Mouse (Mus musculus) liver, embryonic 16.5 days (tissue): Measurements from ENCODE around the gene Fgf14. TPM values are rescaled to one million over a fixed set of nuclear protein-coding genes. Genes with fewer than 3 reads are reported as not detected.

Experiments
- ATAC-seq: fragments of 200-750 bp; cut with Nextera tagmentation; 2 replicates; pipeline ENCODE4 v1.8.0; 2017; ENCODE audit warnings: low read depth, mild to moderate bottlenecking, moderate number of reproducible peaks, moderate library complexity
- H3K27ac ChIP-seq: fragments of 300-500 bp; sonication (generic); 2 replicates; pipeline ENCODE4 v1.5.1; 2014; ENCODE audit warnings: mild to moderate bottlenecking, low read length
- H3K27me3 ChIP-seq: fragments of 300-500 bp; sonication (generic); 2 replicates; pipeline ENCODE4 v1.6.1; 2014; ENCODE audit warnings: low read depth, low read length, mixed read lengths; ENCODE audit not compliant: control insufficient read depth, insufficient read depth
- H3K36me3 ChIP-seq: fragments of 300-500 bp; sonication (generic); 2 replicates; pipeline ENCODE4 v1.6.1; 2014; ENCODE audit warnings: mild to moderate bottlenecking; ENCODE audit not compliant: control insufficient read depth, insufficient read depth
- H3K4me1 ChIP-seq: fragments of 300-500 bp; sonication (generic); 2 replicates; pipeline ENCODE4 v1.6.1; 2014; ENCODE audit warnings: low read depth, low read length, mixed read lengths; ENCODE audit not compliant: control insufficient read depth
- H3K4me2 ChIP-seq: fragments of 300-500 bp; sonication (generic); 2 replicates; pipeline ENCODE4 v1.6.1; 2014; ENCODE audit warnings: low read depth, low read length, mixed read lengths
- H3K4me3 ChIP-seq: fragments of 300-500 bp; sonication (generic); 2 replicates; pipeline ENCODE4 v1.5.1; 2014; ENCODE audit warnings: low read depth, mild to moderate bottlenecking, low read length
- H3K9ac ChIP-seq: fragments of 300-500 bp; sonication (generic); 2 replicates; pipeline ENCODE4 v1.6.1; 2014; ENCODE audit warnings: low read depth, low read length
- H3K9me3 ChIP-seq: fragments of 300-500 bp; sonication (generic); replicated peaks from 2 replicates; pipeline ENCODE4 v1.6.1; 2016; ENCODE audit warnings: low read length; ENCODE audit not compliant: control insufficient read depth
- WGBS: fragments of 180-500 bp; shearing (Covaris S2); extraction: QIAGEN DNeasy Blood & Tissue Kit; methylation state at CpG from one replicate; pipeline ENCODE4 v1.1.7; 2014; ENCODE audit not compliant: insufficient replicate concordance; 5-methylcytosine and 5-hydroxymethylcytosine counted together
- polyA plus RNA-seq: library from polyadenylated mRNA; unstranded; fragments of >200 nt; fragmentation: Nextera tagmentation; extraction: Ambion mirVana; gene quantifications from 2 replicates; pipeline ENCODE4 v1.2.1, GENCODE M21; 2015

Fgf14 gene
- not detected in 2 replicates for polyA plus RNA-seq

DNA sequence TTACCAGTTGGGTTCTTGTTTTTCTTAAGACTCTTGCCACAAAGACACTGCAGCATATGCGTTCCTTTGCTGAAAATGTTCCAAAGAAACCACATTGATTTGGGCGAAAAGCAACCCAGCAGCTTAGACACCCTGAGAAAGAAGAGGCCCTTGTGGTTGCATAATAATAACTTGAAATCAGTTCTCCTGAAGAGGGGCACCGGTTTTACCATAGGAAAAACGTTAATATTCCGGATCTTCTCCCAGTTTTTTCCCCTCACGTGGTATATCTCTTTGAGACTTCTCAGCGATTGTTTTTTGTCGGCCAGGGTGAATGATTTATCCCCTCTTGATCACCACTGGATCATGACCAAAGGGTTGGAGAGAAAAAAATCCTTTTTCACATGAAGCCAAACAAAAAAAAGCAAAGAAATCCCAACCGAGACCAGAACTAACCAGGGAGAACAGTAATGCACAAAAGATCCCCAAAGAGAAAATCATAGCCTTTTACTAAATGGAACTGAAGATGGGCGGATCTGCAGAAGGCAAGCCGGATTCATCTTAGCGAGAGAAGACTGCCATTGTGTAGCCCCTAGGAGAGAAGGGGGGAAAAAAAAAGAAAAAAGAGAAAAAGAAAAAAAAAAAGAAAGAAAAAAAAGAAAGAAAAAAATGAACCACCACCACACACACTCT is at the start of gene Fgf14:
Gene Fgf14 (minus strand): TSS at position 622 of the 672 bp plus-strand sequence.
- Histone ChIP-seq H3K4me1 (no peaks in the 10 kb centered on the region), H3K9me3 (no peaks in the 10 kb centered on the region), H3K27me3 (peaks cover 7% of the 10 kb centered on the region; the same call in 1 of the 2 replicates), H3K9ac (no peak within 1 kb of the TSS), H3K27ac (no peak within 1 kb of the TSS), H3K4me2 (no peak within 1 kb of the TSS), H3K36me3 (no peaks in the 10 kb centered on the region), H3K4me3 (no peak within 1 kb of the TSS)
- no peak for ATAC-seq
- 19% methylated on average over 12 of the region's 12 CpGs for WGBS

DNA sequence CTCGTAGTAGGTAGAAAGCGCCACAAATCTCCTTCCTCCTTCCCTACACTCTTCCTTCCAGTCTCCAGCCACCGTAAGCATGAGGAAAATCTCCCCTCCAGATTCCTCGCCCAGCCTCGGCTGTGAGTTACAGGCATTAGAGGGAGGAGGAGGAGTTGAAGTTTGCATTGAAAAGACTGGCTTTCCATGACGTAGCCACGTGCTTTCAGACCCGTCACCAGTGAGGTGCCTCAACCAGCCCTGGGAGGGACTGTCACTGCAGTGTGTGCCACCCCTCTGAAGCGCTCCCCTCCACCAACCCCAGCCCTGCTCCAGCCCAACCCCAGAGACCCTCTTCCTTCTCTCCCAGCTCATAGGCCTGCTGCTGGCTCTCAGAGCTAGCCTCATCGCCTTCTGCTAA is 452 bp upstream of the Fgf14 start:
- H3K36me3 ChIP-seq, result no peaks in the 10 kb centered on the region
- no peak overlapping the region for H3K27ac ChIP-seq
- H3K4me1 ChIP-seq, result no peaks in the 10 kb centered on the region
- no peaks in the 10 kb centered on the region for H3K9me3 ChIP-seq
- no peak overlapping the region for H3K9ac ChIP-seq
- no peak overlapping the region for H3K4me2 ChIP-seq
- no peak overlapping the region for H3K4me3 ChIP-seq
- 4% methylated on average over 10 of the region's 10 CpGs for WGBS
- ATAC-seq, result no peak
- H3K27me3 ChIP-seq, result peaks cover 7% of the 10 kb centered on the region; the same call in 1 of the 2 replicates

DNA sequence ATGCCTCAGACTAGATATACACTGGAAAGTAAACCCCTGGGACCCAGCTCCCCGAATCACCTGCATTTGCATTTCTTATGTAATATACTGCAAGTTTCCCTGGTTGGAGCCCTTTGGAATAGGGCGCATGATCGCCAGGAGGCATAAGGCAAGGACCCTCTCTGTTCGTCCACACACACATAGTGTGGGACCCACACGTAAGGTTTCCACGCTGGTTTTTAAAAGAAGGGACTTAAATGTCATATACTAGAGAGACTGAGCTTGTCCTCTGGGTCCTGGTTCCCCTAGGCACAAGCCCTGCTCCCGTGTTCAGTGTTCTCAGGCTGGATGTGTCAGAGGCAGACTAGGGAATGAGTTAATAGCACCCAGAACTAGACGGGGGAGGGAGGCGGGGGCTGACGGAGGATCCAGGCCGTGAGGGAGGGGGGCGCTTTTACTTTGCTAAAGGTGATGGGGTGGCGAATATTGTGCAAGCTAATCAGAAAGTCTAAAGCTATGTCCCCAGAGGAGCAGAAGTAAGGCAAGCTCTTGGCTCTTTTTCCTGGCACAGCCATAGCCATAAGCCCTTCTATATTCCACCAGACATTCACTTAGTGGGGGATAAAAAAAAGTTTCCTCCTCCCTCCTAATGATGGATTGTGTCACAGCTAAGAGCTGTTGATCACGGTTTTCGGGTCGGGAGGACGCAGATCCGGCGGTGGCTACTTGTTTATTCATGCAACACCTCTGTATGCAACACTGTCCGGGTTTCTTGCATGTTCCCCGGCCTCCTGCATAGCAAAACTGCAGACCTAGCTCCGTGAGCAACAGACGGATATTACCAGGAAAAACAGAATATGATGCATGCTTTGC is 1.0 kb downstream of the Fgf14 start:
- no peak overlapping the region for H3K4me3 ChIP-seq
- no peak for ATAC-seq

DNA sequence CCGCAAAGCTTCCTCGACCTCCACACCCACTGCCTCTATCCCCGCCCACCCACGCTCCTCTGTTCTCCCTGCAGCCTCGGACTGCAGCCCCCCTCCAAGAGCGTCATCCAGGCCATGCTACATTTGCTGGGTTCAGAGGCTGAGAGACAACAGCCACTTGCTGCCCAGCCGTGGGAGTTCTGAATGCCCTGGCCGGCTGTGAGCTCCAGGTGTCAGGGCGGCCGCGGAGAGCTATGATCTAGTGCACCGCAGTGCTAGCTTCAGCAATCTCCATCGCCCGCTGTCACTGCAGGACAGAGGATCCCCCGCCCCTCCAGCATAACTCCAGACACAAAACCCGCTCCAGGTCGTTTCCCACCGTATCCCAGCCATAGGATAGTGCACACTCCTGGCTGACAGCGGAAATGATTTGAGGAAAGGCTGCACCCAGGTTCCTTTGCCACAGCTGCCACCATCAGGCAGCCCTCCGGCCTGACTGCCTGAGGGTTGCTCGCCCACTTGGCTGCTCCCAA is 1.7 kb downstream of the Fgf14 start:
- peak; percentile 13; the same call in 1 of the 2 replicates for ATAC-seq
- no peaks in the 10 kb centered on the region for H3K4me1 ChIP-seq
- no peak overlapping the region for H3K9ac ChIP-seq
- peaks cover 7% of the 10 kb centered on the region; the same call in 1 of the 2 replicates for H3K27me3 ChIP-seq
- no peaks in the 10 kb centered on the region for H3K9me3 ChIP-seq
- H3K4me3 ChIP-seq, result peak overlapping the region; percentile 6; the same call in 1 of the 2 replicates
- no peaks in the 10 kb centered on the region for H3K36me3 ChIP-seq
- H3K27ac ChIP-seq, result no peak overlapping the region
- WGBS, result 3% methylated on average over 21 of the region's 21 CpGs
- H3K4me2 ChIP-seq, result peak overlapping the region; percentile 30; the same call in 1 of the 2 replicates

More for the DNA sequence above, 1.0 kb downstream of the Fgf14 start:
- H3K36me3 ChIP-seq, result no peaks in the 10 kb centered on the region
- peaks cover 7% of the 10 kb centered on the region; the same call in 1 of the 2 replicates for H3K27me3 ChIP-seq
- H3K9me3 ChIP-seq, result no peaks in the 10 kb centered on the region
- no peaks in the 10 kb centered on the region for H3K4me1 ChIP-seq
- H3K4me2 ChIP-seq, result no peak overlapping the region
- no peak overlapping the region for H3K9ac ChIP-seq
- 20% methylated on average over 23 of the region's 23 CpGs for whole genome bisulfite sequencing
- no peak overlapping the region for H3K27ac ChIP-seq

DNA sequence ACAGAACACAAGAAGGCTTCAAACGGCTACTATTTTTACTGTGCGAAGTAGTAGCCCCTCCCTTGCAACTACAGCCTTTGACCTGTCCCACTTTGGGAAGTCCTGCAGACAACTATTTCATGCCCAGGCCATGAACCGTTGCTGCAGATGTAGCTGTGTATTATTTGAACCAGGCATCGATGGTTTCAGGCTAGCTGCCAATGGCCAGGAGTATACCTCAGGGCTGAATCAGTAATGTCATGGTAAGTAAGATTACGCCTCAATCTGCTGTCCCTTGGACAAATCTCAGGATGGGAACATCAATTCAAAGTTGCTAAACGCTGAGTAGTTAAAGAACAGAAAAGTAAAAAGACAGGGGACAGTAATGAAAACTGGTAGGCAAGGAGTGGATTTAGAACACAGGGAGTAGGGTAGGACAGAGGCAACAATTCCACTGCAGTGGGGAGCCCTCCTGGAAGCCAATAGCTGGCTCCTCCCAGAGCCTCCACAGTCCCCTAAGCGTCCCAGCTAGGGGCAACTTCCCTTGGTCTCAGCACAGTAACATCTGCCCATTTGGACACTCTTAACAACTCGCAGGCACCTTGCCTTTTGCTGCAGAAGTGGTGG is 2.3 kb downstream of the Fgf14 start:
- Histone ChIP-seq H3K27me3 (peaks cover 7% of the 10 kb centered on the region; the same call in 1 of the 2 replicates), H3K4me3 (no peak overlapping the region), H3K4me2 (0 out of 2 replicates have a peak overlapping the region, but pooled peaks have one; percentile 30), H3K27ac (no peak overlapping the region), H3K36me3 (no peaks in the 10 kb centered on the region), H3K9ac (no peak overlapping the region), H3K4me1 (no peaks in the 10 kb centered on the region), H3K9me3 (no peaks in the 10 kb centered on the region)
- 27% methylated on average over 8 of the region's 8 CpGs for WGBS
- ATAC-seq, result 0 out of 2 replicates have a peak, but pooled peaks have one; percentile 13

DNA sequence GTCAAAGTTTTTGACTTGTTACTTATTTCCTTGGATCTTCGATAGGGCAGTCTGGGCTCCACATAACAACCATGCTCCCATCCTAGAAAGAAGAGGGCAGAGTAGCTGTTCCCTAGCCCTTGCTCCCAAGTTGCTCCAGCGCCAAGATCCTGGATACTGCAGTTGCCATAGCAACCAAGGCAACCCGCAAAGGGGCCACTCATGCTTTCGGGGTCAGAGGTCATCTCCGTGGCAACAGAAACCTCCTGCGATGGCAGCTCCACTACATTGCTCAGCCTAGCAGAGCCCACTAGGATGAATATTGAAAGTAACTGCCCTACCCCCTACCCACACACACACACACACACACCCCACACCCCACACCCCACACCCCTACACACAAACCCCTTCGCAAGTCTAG is 7.2 kb downstream of the Fgf14 start:
- H3K9ac ChIP-seq, result no peak overlapping the region
- H3K4me1 ChIP-seq, result no peaks in the 10 kb centered on the region
- H3K4me3 ChIP-seq, result no peak overlapping the region
- H3K27ac ChIP-seq, result no peak overlapping the region
- H3K36me3 ChIP-seq, result no peaks in the 10 kb centered on the region
- no peak overlapping the region for H3K4me2 ChIP-seq
- WGBS, result 45% methylated on average over 7 of the region's 7 CpGs
- no peaks in the 10 kb centered on the region for H3K9me3 ChIP-seq
- no peaks in the 10 kb centered on the region for H3K27me3 ChIP-seq
- ATAC-seq, result no peak

GRCm38 (mm10) chr14:124642822-124643221 is 34.1 kb downstream of the Fgf14 start:
- Histone ChIP-seq H3K27me3 (no peaks in the 10 kb centered on the region), H3K4me1 (no peaks in the 10 kb centered on the region), H3K9me3 (no peaks in the 10 kb centered on the region), H3K9ac (no peak overlapping the region), H3K27ac (no peak overlapping the region), H3K4me3 (no peak overlapping the region), H3K36me3 (no peaks in the 10 kb centered on the region), H3K4me2 (no peak overlapping the region)
- WGBS, result 31% methylated on average over 3 of the region's 3 CpGs
- no peak for ATAC-seq

DNA sequence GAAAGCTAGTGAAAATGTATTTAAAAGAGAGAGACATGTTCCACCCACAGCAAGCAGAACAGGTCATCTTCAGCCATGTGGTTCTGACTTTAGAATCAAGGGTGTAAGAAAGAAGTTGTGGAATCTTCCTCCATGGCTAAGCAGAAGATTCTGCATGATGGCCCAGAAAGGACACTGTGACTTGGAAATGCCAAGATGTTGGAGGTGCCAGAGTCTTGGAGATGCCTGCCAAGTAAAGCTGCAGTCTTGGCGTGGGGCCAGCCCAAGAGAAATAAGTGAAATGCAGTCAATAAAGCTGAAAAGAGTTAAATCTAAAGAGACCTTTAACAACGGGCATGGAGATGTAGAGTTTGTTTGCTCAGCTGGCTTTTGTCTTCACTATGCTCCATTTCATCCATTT is 42.0 kb downstream of the Fgf14 start:
- Histone ChIP-seq H3K4me1 (no peaks in the 10 kb centered on the region), H3K27ac (no peak overlapping the region), H3K27me3 (no peaks in the 10 kb centered on the region), H3K9ac (no peak overlapping the region), H3K36me3 (no peaks in the 10 kb centered on the region), H3K4me2 (no peak overlapping the region), H3K9me3 (no peaks in the 10 kb centered on the region), H3K4me3 (no peak overlapping the region)
- no peak for ATAC-seq
- WGBS, result 43% methylated on average over 2 of the region's 2 CpGs
